Mouse (Mus musculus): Measurements from ENCODE around the gene Gm20509.

- TF ChIP-seq CTCF (IDR thresholded peaks at IDR 0.05; ENCODE audit: low read depth, low read length) (no peak), POLR2A (IDR thresholded peaks at IDR 0.05; ENCODE audit: insufficient read depth, low read length) (no peak), EP300 (IDR thresholded peaks at IDR 0.05; ENCODE audit: insufficient read depth, low read depth, low read length) (no peak)
Observed at GRCm38 (mm10) chr9:73085845-73086244, 16.4 kb upstream of the Gm20509 start.

All from ES-Bruce4 (cell line).